Mouse (Mus musculus) B cell, adult 67 days (primary cell): Measurements from ENCODE around the gene Coro6. TPM values are rescaled to one million over a fixed set of nuclear protein-coding genes. Genes with fewer than 3 reads are reported as not detected.

Experiments used
- total RNA-seq, 2 experiments: library from RNA; stranded (reverse); gene quantifications; 4 replicates each; pipeline ENCODE4 v1.2.4; 2023

Coro6 gene
- total RNA-seq: under 1 TPM; 0.26 to 0.71 TPM

GRCm38 (mm10) chr11:77462283-77463100 lies at the start of gene Coro6:
Gene Coro6 (plus strand): TSS chr11:77462411.

GRCm38 (mm10) chr11:77489591-77490235 lies 27.5 kb downstream of the Coro6 start, which contains the start of gene Ankrd13b:
Gene Ankrd13b (minus strand): TSS chr11:77489678.

GRCm38 (mm10) chr11:77493512-77494343 lies 31.5 kb downstream of the Coro6 start, which contains the start of gene Git1:
Gene Git1 (plus strand): TSS chr11:77493562.

GRCm38 (mm10) chr11:77514832-77515636 lies 52.8 kb downstream of the Coro6 start, which contains the start of gene Abhd15:
Gene Abhd15 (plus strand): TSS chr11:77515121.

GRCm38 (mm10) chr11:77515637-77516552 lies 53.7 kb downstream of the Coro6 start, which contains the start of gene Trp53i13:
Gene Trp53i13 (minus strand): TSS chr11:77515980.

GRCm38 (mm10) chr11:77519043-77519442 lies 56.8 kb downstream of the Coro6 start, which contains the start of gene Gm10392:
Gene Gm10392 (minus strand): TSS chr11:77519198.

Other genes starting within 250 kb of the Coro6 start
- 100 to 1,000 TPM; 137 to 172 TPM for gene Ssh2, start 246.1 kb upstream of the Coro6 start, total RNA-seq
- gene Ankrd13b, start 27.3 kb downstream of the Coro6 start, total RNA-seq: 1 to 10 TPM; 1.3 to 1.5 TPM
- gene Git1, start 31.2 kb downstream of the Coro6 start, total RNA-seq: 10 to 100 TPM; 43.7 to 53.0 TPM
- gene Abhd15, start 52.7 kb downstream of the Coro6 start, total RNA-seq: under 1 TPM; 0.46 to 0.47 TPM
- gene Trp53i13, start 53.6 kb downstream of the Coro6 start, total RNA-seq: 1 to 10 TPM; 7.0 to 8.0 TPM
- gene Gm10392, start 56.8 kb downstream of the Coro6 start, total RNA-seq: under 1 TPM in 1 of 2 experiments, not detected in 1; 0.33 TPM
- gene Taok1, start 145.4 kb downstream of the Coro6 start, total RNA-seq: 10 to 100 TPM; 49.6 to 51.7 TPM
- 100 to 1,000 TPM; 116 to 119 TPM for gene Nufip2, start 223.7 kb downstream of the Coro6 start, total RNA-seq